Mouse (Mus musculus) kidney, adult 11 months (tissue): Measurements from ENCODE around the gene Dis3l.
"Not testable (repeated sequence)": the region's sequence is repeated elsewhere in the genome, so short reads cannot be mapped to it uniquely, and the experiment has no call there.

Experiments
- DNase-seq: peaks from one replicate; pipeline ENCODE4 v3.0.0; 2022

The Dis3l gene

DNA sequence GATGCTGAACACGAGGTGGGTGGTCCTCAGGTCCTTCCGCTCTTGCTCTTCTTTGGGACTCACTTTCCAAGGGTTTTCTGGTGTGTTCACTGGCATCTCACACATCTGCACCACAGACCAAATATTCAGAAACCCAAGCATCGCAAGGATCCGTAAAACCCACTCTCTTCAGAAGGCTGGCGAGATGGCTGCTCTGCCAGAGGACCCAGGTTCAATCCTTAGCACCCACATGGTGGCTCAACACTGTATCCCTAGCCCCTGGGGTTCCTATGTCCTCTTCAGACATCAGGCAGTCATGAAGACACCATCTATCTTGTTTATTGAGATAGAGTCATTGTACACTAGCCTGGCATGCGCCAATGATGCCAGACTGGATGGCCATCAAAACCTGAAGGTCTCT, 26.4 kb downstream of the Dis3l start:
- DNase-seq: no peak

DNA sequence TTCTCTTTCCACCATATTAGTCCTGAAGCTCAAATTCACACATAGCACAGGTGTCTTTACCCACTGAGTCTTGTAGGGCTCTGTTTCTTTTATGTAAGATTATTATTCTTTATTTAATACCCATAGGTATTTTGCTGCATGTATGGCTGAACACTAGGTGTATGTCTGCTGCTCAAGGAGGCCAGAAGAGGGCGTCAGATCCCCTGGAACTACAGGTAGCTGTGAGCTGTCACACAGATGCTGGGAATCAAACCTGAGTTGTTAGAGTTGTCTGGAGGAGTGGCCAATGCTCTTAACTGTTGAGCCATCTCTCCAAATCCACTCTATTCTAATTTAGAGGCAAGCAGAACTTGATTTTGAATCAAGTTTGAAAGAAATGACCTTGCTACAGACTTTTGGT, 29.0 kb downstream of the Dis3l start:
- no peak for DNase-seq

DNA sequence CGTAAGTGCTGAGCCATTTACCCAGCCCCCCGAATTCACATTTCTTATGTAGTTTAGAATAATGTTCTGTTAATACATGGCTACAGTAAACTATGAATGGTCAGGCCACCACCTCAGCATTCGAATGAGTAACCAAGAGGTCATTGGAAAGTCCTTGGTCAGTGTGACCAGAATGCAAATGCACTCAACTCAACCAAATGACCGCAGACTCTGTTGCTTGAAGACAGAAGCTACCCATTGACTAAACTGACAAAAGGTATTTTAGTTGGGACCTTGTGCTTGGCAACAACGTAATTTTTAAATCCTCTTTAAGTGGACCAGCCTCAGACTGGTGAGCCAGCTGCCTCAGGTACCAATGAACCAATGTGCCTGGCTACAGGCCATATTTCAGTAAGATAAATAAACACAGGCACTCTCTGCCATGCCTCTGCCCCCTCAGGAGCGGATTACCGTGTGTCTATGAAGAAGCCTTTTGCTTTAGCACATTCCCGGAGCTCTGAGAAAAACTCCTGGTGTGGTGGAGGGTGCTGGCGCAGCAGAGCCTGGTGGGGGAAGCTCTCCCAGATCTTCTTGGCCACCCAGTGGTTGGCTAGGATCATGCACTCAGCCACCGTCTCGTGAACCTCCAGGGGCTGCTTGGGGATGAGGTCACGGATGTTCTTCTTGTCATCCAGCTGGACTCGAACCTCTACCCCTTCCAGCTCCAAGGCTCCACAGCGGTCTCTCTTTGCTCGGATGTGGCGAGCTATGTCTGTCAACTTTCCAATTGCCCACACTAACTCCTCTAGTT, 29.9 kb downstream of the Dis3l start:
- DNase-seq: peak; percentile 55

DNA sequence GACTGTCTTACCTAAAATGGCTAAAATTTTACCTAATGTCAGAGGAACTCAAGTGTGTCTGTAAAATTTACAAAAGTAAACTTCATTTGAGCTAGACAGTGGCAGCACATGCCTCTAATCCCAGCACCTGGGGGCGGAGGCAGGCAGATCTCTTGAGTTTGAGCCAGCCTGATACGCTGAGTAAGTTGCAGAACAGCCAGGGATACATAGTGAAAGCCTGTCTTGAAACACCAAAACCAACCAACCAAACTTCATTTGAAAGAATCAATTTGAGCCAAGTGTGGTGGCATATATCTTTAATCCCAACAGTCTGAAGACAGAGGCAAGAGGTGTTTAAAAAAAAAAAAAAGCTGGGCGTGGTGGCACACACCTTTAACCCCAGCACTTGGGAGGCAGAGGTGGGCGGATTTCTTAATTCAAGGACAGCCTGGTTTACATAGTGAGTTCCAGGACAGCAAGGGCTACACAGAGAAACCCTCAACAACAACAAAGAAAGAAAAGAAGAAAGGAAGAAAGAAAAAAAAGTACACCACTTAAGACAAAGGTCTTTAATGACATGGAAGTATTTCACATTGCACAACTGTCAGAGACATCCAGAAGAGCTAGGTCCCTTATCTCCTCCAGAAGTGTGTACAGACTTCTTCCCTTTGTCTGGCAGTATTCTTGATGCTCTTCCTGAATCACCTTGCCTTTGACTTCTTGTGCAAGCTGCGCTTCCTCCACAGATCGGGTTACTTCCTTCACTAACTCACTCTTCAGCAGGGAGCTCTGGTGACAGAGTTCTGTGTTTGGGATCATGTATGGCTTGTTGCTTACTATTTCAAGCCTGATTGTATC, 34.4 kb downstream of the Dis3l start:
- DNase-seq: no peak

DNA sequence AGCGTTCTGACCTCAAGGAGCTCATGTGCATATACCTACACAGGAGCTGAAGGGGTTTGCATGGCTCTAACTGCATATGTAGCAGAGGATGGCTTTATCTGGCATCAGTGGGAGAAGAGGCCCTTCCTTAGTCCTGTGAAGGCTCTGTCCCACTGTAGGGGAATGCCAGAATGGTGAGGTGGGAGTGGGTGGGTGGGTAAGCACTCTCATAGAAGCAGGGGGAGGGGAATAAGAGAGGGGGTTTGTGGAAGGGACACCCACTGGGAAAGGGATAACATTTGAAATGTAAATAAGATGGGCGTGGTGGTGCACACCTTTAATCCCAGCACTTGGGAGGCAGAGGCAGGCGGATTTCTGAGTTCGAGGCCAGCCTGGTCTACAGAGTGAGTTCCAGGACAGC, 38.0 kb downstream of the Dis3l start:
- not testable (repeated sequence) for DNase-seq

DNA sequence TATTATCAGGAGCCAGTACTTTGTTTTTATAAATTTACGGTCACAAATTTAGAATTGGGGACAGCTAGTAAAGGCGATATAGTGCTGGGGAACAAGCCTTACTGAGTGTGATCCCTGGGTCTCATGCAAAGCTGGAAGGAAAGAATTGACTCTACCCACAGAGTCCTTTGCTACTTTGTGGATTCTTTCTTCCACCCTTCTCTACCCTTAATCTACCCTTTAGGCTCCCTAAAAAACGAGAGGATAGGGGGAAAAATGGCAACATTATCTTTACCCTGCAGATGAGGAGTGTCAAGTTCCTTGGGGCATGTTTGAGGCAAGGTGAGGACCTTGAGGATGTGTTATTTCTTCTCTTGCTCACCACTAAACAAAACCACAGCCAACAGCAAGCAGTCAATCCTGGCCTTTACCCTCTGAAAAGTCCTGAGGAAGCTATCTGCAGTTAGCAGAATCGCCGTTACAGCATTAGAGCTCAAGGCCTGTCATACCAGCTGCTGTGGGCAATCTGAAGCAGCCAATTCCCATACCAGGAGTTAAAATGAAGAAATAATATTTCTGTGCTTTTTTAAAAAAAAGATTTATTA, 58.6 kb downstream of the Dis3l start:
- no peak for DNase-seq

DNA sequence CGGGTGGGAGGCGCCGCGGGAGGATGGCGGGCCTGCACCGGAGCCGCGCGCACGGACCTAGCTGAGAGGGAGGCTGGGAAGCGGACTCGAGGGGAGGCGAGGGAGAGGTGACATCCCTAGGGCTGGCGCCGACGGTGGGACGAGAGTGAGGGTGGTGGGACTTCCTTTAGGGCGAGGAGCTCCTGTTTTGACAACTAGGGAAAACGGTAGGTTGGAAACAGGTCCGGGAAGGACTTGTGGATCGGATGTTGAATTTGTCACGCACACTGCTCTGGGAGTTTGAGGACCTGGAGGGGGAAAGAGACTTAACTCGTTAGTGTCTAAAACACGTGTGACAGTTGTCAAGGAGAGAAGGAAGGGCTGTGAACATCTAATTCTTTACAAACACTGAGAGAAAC, 59.3 kb downstream of the Dis3l start:
- no peak for DNase-seq

DNA sequence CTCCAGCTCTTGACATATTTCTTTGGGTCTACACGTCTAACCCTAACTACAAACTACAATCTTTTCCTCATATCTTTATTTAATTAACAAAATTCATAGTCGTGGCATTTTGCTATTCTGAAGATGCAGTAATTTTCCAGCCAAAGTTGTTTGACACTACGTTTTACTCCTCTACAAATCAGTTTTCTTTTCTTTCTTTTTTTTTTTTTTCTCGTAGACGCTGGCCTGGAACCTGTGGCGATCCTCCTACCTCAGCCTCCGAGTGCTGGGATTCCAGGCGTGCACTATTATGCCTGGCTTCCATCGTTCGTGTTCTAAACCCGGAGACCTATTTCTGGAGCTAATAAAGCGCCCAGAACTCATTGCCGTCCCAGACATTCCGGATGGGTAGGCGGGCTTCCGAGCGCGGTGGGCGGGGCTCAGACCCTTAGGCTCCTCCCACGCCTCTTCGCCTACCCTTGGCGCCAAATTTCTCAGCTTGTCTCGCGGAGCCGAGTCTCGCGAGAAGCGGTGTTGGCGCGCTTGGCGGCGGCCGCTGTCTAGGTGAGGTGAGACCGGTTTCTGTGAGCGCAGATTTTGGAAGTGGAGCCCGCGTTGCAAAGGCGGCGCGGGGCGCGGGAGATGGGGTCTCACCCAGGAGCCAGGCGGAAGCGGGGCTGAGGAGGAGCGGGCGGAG, 59.8 kb downstream of the Dis3l start, which contains the start of gene Tipin:
Gene Tipin, plus strand, starts transcription at position 477 of the 676 bp plus-strand sequence.
- peak; percentile 93 for DNase-seq

DNA sequence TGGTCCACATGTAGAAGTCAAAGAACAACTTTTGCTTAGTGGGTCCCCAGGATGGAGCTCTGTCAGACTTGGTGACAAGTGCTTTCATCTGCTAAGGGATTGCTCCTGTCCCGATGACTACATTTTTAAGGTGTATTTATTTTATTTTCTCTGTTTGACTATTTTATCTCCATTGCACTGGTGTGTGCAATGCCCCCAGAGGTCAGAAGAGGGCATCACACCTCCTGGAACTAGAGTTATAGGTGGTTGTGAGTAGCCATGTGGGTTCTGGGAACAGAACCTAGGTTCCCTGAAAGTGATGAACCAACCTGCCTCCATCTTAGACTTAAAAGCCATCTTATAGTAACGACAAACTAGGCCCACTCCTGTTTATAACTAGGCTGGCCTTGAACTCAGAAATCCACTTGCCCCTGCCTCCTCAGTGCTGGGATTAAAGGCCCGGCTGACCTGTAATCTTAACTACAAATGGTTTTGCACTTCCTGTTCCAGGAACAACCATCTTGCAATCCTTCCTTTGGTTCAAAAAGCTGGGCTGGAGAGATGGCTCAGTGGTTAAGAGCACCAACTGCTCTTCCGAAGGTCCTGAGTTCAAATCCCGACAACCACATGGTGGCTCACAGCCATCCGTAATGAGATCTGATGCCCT, 62.3 kb downstream of the Dis3l start:
- DNase-seq: no peak

DNA sequence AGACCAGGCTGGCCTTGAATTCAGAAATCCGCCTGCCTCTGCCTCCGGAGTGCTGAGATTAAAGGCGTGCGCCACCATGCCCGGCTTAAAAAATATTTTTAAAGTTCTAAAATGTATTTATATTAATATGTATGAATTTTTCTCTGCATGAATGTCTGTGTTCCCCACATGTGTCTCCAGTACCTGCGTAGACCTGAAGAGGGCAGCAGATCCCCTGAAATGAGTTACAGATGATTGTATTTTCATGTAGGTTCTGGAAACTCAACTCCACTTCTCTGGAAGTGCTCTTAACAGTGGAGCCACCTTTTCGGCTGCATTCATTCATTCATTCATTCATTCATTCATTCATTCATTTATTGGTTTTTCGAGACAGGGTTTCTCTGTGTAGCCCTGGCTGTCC, 63.4 kb downstream of the Dis3l start:
- DNase-seq: peak; percentile 42

DNA sequence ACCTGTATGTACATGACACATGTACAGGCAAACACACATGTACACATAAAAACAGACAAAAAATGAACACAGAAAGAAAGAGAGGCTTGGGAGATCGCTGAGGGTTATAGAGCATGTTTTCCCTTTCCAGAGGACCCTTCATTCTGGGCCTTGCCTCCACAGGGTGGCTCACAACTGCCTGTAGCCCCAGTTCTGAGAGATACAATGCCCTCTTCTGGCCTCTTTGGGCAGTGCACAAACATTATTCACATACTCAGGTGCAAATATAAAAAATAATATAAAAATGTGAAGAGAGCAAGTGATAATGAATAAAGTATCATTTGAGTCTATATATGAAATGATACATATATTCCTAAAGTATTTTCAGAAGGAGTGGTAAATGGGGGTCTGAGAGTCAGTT, 66.2 kb downstream of the Dis3l start:
- DNase-seq: no peak

DNA sequence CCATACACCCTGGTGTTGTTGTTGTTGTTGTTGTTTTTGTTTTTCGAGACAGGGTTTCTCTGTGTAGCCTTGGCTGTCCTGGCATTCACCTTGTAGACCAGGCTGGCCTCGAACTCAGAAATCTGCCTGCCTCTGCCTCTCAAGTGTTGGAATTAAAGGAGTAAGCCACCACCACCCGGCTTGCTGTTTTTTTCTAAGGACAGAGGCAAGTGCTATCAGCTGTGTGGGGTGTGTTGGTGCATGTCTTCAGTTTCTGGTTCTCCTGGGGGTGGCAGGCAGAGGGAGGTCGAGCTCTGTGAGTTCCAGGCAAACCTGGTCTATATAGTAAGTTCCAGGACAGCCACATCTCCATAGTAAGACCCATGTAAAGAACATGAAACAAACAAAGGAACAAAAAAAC, 66.8 kb downstream of the Dis3l start:
- no peak for DNase-seq

DNA sequence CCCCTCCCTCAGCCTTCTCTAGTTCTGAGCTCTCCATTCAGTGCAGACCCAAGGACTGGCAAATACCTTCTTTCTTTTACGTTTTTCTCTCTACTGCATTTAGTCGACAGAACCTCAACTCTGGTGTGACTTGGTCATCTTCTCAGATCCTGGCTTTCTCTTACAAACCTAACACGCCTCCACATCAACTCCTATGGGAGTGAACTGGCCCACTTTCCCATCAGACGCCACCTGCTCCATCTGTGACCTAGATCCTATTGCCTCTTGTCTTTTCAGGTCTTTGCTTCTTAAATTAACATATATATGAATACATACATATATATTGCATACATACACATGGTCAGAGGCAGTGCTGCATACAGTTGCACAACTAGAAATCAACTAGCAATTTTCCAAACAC, 67.3 kb downstream of the Dis3l start:
- DNase-seq: no peak

DNA sequence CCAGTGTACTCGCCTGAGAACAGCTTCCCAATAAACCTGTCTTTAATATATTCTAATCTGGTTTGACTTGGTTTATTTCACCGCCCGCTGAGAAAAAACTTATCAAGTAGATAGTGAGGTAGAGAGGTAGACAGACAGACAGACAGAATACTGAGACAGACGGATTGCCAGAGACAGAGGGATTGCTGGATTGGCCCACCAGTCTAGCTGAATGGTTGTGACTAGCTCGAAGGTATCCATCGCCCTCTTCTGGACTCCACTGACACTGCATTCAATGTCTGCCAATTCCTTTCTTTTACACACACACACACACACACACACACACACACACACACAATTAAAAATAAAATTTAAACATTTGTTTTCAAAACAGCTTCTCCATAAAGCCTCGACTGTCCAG, 68.5 kb downstream of the Dis3l start:
- peak; percentile 24 for DNase-seq

DNA sequence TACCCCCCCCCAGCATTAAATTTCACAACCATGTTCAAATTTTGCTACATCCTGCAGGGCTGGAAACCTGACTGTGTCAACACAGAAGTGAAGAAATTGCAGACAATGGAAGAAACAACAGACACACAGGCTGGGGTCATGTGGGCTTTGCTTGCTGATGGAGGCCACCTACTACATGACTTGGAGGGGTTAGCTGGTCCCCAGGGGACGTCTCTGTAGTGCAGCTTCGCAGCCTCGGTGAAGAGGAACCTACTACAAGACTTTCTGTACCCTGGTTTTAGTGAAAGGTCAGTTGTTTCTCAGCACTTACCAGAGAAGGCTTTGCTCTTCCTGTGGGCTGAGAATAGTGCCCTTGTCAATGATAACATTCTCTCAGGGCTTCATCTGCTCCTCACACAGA, 69.8 kb downstream of the Dis3l start:
- no peak for DNase-seq

DNA sequence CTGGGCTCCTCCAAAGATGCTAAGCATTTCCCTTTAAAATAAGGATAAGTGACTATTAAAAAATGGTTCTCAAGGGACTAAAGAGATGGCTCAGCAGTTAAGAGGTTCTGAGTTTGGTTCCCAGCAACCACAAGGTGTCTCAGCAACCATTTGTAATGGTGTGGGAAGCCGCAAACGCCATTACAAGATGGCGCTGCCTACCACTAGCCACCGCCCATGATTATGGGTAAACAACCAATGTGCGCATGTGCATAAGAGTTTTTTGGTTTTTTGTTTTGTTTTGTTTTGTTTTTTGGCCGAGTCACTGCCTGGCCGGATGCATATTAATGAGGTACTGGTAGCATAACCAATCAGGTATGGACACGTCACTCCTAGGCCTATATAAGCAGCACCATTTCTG, 72.3 kb downstream of the Dis3l start:
- not testable (repeated sequence) for DNase-seq

DNA sequence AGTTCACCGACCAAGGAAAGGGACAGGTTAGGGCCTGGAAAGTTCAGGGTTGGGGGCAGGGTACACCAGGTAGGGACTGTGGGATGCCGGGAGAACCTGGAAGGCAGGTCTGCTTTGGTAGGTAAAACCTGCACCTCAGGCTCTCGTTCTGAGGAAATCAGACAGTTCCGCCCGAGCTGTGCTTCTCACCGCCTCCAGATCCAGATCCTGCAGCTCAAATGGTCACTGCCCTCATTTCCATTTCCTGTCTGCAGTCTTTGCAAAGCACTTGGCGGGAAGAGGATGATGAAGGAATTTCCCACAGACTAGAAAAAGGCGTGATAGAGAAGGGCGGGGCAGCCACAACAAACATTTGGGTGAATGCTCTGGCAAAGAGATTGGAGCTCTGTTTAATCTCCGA, 72.9 kb downstream of the Dis3l start:
- DNase-seq: no peak

DNA sequence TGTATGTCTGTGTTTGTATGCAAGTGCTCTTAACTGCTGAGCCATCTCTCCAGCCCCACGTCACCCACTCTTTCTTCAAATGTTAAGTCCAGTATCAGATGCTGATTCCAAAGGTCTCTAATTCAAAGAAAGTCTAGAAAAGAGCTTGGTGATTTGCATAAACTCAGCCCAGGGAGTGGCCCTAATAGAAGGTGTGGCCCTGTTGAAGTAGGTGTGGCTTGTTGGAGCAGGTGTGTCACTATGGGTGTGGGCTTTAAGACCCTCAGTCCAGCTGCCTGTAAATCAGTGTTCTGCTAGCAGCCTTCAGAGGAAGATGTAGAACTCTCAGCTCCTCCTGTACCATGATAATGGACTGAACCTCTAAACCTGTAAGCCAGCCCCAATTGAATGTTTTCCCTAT, 73.9 kb downstream of the Dis3l start:
- no peak for DNase-seq

DNA sequence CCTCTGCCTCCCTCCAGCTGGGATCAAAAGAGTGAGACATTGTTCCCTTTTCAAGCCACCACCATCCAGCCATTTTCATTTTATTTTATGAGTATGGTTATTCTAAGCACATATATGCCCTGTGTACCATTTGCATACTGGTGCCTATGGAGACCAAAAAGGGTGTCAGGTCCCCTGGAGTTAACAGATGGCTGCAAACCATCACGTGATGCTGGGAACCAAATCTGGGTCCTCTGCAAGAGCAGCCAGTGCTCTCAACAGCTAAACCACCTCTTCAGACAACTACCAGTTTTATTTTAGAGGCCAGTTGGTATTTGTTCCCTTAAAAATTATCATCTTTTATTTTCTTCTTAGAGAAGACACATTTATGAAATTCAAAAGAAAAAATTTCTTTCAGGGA, 76.3 kb downstream of the Dis3l start:
- DNase-seq: no peak

DNA sequence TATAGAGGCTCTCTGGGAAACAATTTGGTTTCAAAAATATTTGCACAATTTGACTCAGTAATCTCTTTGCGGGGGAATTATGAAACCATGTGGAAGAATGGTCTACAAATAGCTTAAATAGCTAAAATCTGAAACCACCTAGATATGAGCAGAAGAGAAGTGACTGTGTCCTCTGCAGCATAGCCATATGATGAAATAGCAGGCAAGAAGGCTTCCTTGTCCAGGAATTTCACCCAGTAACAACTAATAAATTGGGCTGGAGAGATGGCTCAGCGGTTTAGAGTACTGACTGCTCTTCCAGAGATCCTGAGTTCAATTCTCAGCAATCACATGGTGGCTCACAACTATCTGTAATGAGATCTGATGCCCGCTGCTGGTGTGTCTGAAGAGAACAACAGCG, 80.1 kb downstream of the Dis3l start:
- DNase-seq: no peak

DNA sequence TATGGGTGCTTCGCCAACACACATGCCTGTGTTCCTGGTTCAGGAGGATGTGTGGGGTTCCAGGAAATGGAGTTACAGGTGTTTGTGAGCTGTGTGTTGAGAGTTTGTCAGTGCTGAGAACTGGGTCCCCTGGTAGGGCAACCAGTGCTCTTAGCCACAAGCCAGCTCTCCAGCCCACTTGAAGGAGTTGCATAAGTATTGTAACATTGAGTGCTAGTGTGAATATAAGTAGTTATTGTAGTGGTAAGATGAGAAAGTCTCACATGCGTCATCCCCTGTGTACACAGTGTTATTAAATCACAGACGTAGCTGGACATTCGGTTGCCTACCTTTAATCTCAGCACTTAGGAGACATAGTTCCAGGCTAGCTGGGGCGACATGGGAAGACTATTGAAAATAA, 81.2 kb downstream of the Dis3l start:
- no peak for DNase-seq
